Mouse (Mus musculus) frontal cortex, postnatal 25 days (tissue): ENCODE measurements around the gene Ccdc69.
A peak's percentile ranks its signal among the peaks of the same experiment; 100 is the strongest.
"Not testable (repeated sequence)": the region's sequence is repeated elsewhere in the genome, so short reads cannot be mapped to it uniquely, and the experiment has no call there.

Source experiments
- DNase-seq, 2 experiments: peaks; one replicate each; pipeline ENCODE4 v3.0.0; 2022; ENCODE audit warnings: low spot score in 2 of 2

Ccdc69 gene

GRCm38 (mm10) chr11:55096731-55097462 is 19.0 kb upstream of the Ccdc69 start:
- no peak for DNase-seq

GRCm38 (mm10) chr11:55096296-55096695 is 18.4 kb upstream of the Ccdc69 start:
- DNase-seq, result not testable (repeated sequence)

GRCm38 (mm10) chr11:55093096-55093495 is 15.2 kb upstream of the Ccdc69 start:
- no peak for DNase-seq

- no peak for DNase-seq
Measured at GRCm38 (mm10) chr11:55089892-55090291, 12.0 kb upstream of the Ccdc69 start.

GRCm38 (mm10) chr11:55087006-55087405 is 9.1 kb upstream of the Ccdc69 start:
- peak; percentile 55 to 59 for DNase-seq

GRCm38 (mm10) chr11:55085396-55085795 is 7.5 kb upstream of the Ccdc69 start:
- DNase-seq, result no peak

- no peak for DNase-seq
Measured at GRCm38 (mm10) chr11:55084629-55085028, 6.7 kb upstream of the Ccdc69 start.

- no peak for DNase-seq
Measured at GRCm38 (mm10) chr11:55081206-55081605, 3.3 kb upstream of the Ccdc69 start.

- DNase-seq, result no peak
Measured at GRCm38 (mm10) chr11:55079180-55079579, 1.2 kb upstream of the Ccdc69 start.

- DNase-seq, result no peak
Measured at GRCm38 (mm10) chr11:55078502-55078901, 571 bp upstream of the Ccdc69 start.

- no peak for DNase-seq
Measured at GRCm38 (mm10) chr11:55076234-55076633, 1.7 kb downstream of the Ccdc69 start.

- DNase-seq, result no peak
Measured at GRCm38 (mm10) chr11:55075602-55076001, 2.3 kb downstream of the Ccdc69 start.

GRCm38 (mm10) chr11:55073191-55073590 is 4.7 kb downstream of the Ccdc69 start:
- no peak for DNase-seq

- no peak for DNase-seq
Measured at GRCm38 (mm10) chr11:55072467-55072866, 5.5 kb downstream of the Ccdc69 start.

GRCm38 (mm10) chr11:55071344-55071743 is 6.6 kb downstream of the Ccdc69 start:
- DNase-seq, result no peak

- no peak for DNase-seq
Measured at GRCm38 (mm10) chr11:55069023-55069422, 8.9 kb downstream of the Ccdc69 start.

GRCm38 (mm10) chr11:55066921-55067320 is 11.0 kb downstream of the Ccdc69 start:
- DNase-seq, result no peak

- DNase-seq, result no peak
Measured at GRCm38 (mm10) chr11:55062856-55063255, 15.1 kb downstream of the Ccdc69 start.

GRCm38 (mm10) chr11:55060802-55061201 is 17.1 kb downstream of the Ccdc69 start:
- no peak for DNase-seq

- no peak for DNase-seq
Measured at GRCm38 (mm10) chr11:55057511-55057910, 20.4 kb downstream of the Ccdc69 start.

GRCm38 (mm10) chr11:55050837-55051510 is 27.0 kb downstream of the Ccdc69 start:
- no peak for DNase-seq

- no peak for DNase-seq
Measured at GRCm38 (mm10) chr11:55046600-55046999, 31.3 kb downstream of the Ccdc69 start.

GRCm38 (mm10) chr11:55041348-55041747 is 36.6 kb downstream of the Ccdc69 start:
- DNase-seq, result no peak
